Mouse (Mus musculus): ENCODE results near the gene Prrt2.

DNA sequence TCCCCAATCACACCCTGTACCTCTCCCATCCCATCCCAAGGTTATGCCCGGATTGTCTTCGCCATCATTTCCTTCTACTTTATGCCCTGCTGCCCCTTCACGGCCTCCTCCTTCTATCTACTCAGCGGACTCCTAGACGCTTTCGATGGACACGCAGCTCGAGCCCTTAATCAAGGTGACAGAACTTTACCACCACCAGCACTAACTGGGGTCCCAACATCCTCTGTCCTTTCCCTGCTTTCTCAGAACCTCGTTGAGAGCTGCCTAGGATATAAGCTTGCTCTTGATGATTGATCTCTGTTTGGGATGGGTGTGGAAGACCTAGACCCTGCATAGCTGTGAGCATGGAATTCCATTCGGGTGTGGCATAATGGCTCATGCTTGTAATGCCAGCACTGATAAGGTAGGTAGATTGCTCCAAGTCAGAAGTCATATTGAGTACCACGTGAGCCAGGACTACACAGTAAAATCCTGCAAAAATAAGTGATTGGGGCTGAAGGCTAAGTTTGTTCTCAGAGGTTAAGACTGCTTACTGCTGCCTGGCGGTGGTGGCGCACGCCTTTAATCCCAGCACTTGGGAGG is 44.0 kb downstream of the Prrt2 start:
- no peak for TF ChIP-seq CTCF (IDR thresholded peaks at IDR 0.05; ENCODE audit: low read depth, low read length)
- TF ChIP-seq POLR2A (IDR thresholded peaks at IDR 0.05; ENCODE audit: borderline replicate concordance, low read depth, low read length) = no peak
